Mouse (Mus musculus) heart, embryonic 16.5 days (tissue): ENCODE measurements around the gene Clcnka. TPM values are rescaled to one million over a fixed set of nuclear protein-coding genes. Genes with fewer than 3 reads are reported as not detected.

Experiments
- ATAC-seq: fragments of 200-750 bp; cut with Nextera tagmentation; replicated peaks from 2 replicates; pipeline ENCODE4 v1.8.0; 2017; ENCODE audit warnings: moderate number of reproducible peaks; ENCODE audit not compliant: insufficient read depth, low FRiP score; ENCODE audit errors: extremely low read depth
- H3K27ac ChIP-seq: fragments of 300-500 bp; sonication (generic); 2 replicates; pipeline ENCODE4 v1.5.1; 2014; ENCODE audit warnings: mild to moderate bottlenecking, low read length, control low read depth, moderate library complexity
- H3K27me3 ChIP-seq: fragments of 300-500 bp; sonication (generic); 2 replicates; pipeline ENCODE4 v1.6.1; 2014; ENCODE audit warnings: low read length, mixed read lengths; ENCODE audit not compliant: control insufficient read depth, insufficient read depth
- H3K36me3 ChIP-seq: fragments of 300-500 bp; sonication (generic); 2 replicates; pipeline ENCODE4 v1.6.1; 2014; ENCODE audit not compliant: control insufficient read depth, insufficient read depth
- H3K4me1 ChIP-seq: fragments of 300-500 bp; sonication (generic); 2 replicates; pipeline ENCODE4 v1.6.1; 2014; ENCODE audit warnings: low read length, mixed read lengths; ENCODE audit not compliant: control insufficient read depth, insufficient read depth
- H3K4me2 ChIP-seq: fragments of 300-500 bp; sonication (generic); 2 replicates; pipeline ENCODE4 v1.6.1; 2014; ENCODE audit warnings: low read depth, mild to moderate bottlenecking, control low read depth, low read length
- H3K4me3 ChIP-seq: fragments of 300-500 bp; sonication (generic); 2 replicates; pipeline ENCODE4 v1.5.1; 2014; ENCODE audit warnings: mild to moderate bottlenecking, control low read depth, low read length
- H3K9ac ChIP-seq: fragments of 300-500 bp; sonication (generic); 2 replicates; pipeline ENCODE4 v1.6.1; 2014; ENCODE audit warnings: low read length, control low read depth
- H3K9me3 ChIP-seq: fragments of 300-500 bp; sonication (generic); replicated peaks from 2 replicates; pipeline ENCODE4 v1.6.1; 2016; ENCODE audit warnings: low read length; ENCODE audit not compliant: control insufficient read depth
- WGBS: fragments of 180-500 bp; shearing (Covaris S2); extraction: QIAGEN DNeasy Blood & Tissue Kit; methylation state at CpG from one replicate; pipeline ENCODE4 v1.1.7; 2014; 5-methylcytosine and 5-hydroxymethylcytosine counted together
- polyA plus RNA-seq: library from polyadenylated mRNA; unstranded; fragments of >200 nt; fragmentation: Nextera tagmentation; extraction: Ambion mirVana; gene quantifications from 2 replicates; pipeline ENCODE4 v1.2.1, GENCODE M21; 2015

The Clcnka gene
- polyA plus RNA-seq, 1 experiment from 2014 or later: 0.11 TPM

DNA sequence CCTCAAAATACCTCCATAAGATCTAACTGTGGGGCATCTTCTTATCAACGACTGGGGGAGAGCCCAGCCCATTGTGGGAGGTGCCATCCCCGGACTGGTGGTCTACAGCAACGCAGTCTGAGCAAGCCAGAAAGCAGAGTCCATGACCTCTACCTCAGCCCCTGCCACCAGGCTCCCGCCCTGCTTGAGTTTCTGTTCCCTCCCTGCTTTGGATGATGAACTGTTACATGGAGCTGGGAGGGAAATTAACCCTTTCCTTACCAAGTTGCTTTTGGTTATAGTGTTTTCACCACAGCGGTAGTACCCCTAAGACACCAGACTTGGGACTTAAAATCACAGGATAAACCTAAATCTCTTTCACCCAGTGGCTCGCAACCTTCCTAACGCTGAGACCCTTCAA, 46.6 kb downstream of the Clcnka start:
- Histone ChIP-seq H3K4me2 (no peak overlapping the region), H3K36me3 (no peaks in the 10 kb centered on the region), H3K9me3 (no peaks in the 10 kb centered on the region), H3K27ac (no peak overlapping the region), H3K27me3 (no peaks in the 10 kb centered on the region), H3K9ac (no peak overlapping the region), H3K4me1 (peaks cover 6% of the 10 kb centered on the region), H3K4me3 (no peak overlapping the region)
- ATAC-seq: no peak
- 57% methylated on average over 7 of the region's 7 CpGs for WGBS

GRCm38 (mm10) chr4:141350015-141350414, 48.5 kb downstream of the Clcnka start:
- Histone ChIP-seq H3K27me3 (no peaks in the 10 kb centered on the region), H3K9ac (no peak overlapping the region), H3K4me2 (no peak overlapping the region), H3K9me3 (no peaks in the 10 kb centered on the region), H3K4me3 (no peak overlapping the region), H3K27ac (no peak overlapping the region), H3K4me1 (peaks cover 6% of the 10 kb centered on the region), H3K36me3 (no peaks in the 10 kb centered on the region)
- WGBS: 77% methylated on average over 12 of the region's 12 CpGs
- ATAC-seq: no peak

DNA sequence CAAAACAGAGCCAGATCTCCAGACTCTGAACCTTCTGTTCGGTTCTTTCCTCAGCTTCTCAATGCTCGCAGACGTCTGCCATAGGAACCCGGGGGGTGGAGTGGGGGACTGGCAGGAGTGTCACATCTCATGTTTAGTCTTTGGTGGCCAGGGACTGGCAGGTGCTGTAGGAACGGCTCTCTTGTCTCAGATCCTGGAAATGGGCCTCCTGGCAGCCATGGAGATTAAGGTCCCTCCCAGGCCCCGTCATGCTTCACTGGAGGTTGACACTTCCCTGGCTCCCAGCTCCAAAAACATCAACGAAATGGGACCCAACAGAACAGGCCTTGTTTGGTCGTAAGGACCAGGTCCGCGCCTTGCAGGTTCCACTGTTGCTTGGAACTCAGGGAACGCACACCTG, 49.9 kb downstream of the Clcnka start:
- Histone ChIP-seq H3K27me3 (no peaks in the 10 kb centered on the region), H3K4me3 (no peak overlapping the region), H3K4me1 (peaks cover 4% of the 10 kb centered on the region), H3K9me3 (no peaks in the 10 kb centered on the region), H3K9ac (no peak overlapping the region), H3K27ac (no peak overlapping the region), H3K36me3 (no peaks in the 10 kb centered on the region), H3K4me2 (no peak overlapping the region)
- ATAC-seq: no peak
- 71% methylated on average over 11 of the region's 11 CpGs for WGBS

GRCm38 (mm10) chr4:141347365-141347797, 51.1 kb downstream of the Clcnka start:
- H3K9me3 ChIP-seq: no peaks in the 10 kb centered on the region
- peaks cover 4% of the 10 kb centered on the region for H3K4me1 ChIP-seq
- no peak overlapping the region for H3K27ac ChIP-seq
- 23% methylated on average over 8 of the region's 8 CpGs for WGBS
- H3K9ac ChIP-seq: no peak overlapping the region
- ATAC-seq: no peak; the same call in 1 of the 2 replicates
- no peaks in the 10 kb centered on the region for H3K36me3 ChIP-seq
- no peak overlapping the region for H3K4me3 ChIP-seq
- H3K27me3 ChIP-seq: no peaks in the 10 kb centered on the region
- H3K4me2 ChIP-seq: no peak overlapping the region

- WGBS: 87% methylated on average over 12 of the region's 12 CpGs
- no peak overlapping the region for H3K4me2 ChIP-seq
Observed at GRCm38 (mm10) chr4:141345219-141345618, 53.3 kb downstream of the Clcnka start.

GRCm38 (mm10) chr4:141343515-141343914, 55.0 kb downstream of the Clcnka start:
- WGBS: 56% methylated on average over 7 of the region's 7 CpGs
- Histone ChIP-seq H3K4me3 (no peak overlapping the region), H3K9me3 (no peaks in the 10 kb centered on the region), H3K4me2 (no peak overlapping the region), H3K27me3 (no peaks in the 10 kb centered on the region), H3K36me3 (no peaks in the 10 kb centered on the region), H3K9ac (no peak overlapping the region), H3K4me1 (peaks cover 4% of the 10 kb centered on the region), H3K27ac (no peak overlapping the region)
- no peak for ATAC-seq

More at GRCm38 (mm10) chr4:141345219-141345618, 53.3 kb downstream of the Clcnka start:
- H3K4me3 ChIP-seq: no peak overlapping the region
- no peaks in the 10 kb centered on the region for H3K36me3 ChIP-seq
- no peaks in the 10 kb centered on the region for H3K27me3 ChIP-seq
- H3K9me3 ChIP-seq: no peaks in the 10 kb centered on the region
- no peak overlapping the region for H3K27ac ChIP-seq
- peaks cover 4% of the 10 kb centered on the region for H3K4me1 ChIP-seq
- no peak overlapping the region for H3K9ac ChIP-seq
- no peak for ATAC-seq

GRCm38 (mm10) chr4:141341477-141341876, 57.0 kb downstream of the Clcnka start:
- Histone ChIP-seq H3K4me1 (peaks cover 5% of the 10 kb centered on the region; the same call in 1 of the 2 replicates), H3K4me2 (no peak overlapping the region), H3K9ac (no peak overlapping the region), H3K27me3 (no peaks in the 10 kb centered on the region), H3K9me3 (no peaks in the 10 kb centered on the region), H3K4me3 (no peak overlapping the region), H3K27ac (no peak overlapping the region), H3K36me3 (no peaks in the 10 kb centered on the region)
- WGBS: 63% methylated on average over 7 of the region's 7 CpGs
- no peak for ATAC-seq

DNA sequence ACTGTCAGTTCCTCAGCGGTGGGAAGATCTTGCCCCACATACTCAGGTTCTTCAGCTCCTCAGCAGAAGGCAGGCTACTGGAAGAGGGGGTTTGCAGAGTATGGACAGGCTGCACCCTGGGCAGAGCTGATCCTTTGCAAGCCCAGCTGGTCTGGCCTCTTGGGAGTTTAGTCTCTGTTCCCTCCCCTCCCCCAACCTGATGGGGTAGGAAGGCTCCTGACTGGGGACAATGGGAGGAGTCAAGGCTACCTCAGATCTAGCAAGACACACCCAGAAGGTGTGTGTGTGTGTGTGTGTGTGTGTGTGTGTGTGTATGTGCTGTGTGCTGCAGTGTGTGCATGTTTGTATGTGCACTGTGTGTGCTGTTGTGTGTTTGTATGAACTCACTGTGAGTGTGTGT, 59.7 kb downstream of the Clcnka start:
- 26% methylated on average over 1 of the region's 1 CpGs for WGBS
- no peaks in the 10 kb centered on the region for H3K36me3 ChIP-seq
- peaks cover 13% of the 10 kb centered on the region for H3K4me1 ChIP-seq
- no peak overlapping the region for H3K4me2 ChIP-seq
- no peaks in the 10 kb centered on the region for H3K9me3 ChIP-seq
- no peak for ATAC-seq
- H3K27me3 ChIP-seq: no peaks in the 10 kb centered on the region
- H3K9ac ChIP-seq: no peak overlapping the region
- H3K27ac ChIP-seq: no peak overlapping the region
- no peak overlapping the region for H3K4me3 ChIP-seq

DNA sequence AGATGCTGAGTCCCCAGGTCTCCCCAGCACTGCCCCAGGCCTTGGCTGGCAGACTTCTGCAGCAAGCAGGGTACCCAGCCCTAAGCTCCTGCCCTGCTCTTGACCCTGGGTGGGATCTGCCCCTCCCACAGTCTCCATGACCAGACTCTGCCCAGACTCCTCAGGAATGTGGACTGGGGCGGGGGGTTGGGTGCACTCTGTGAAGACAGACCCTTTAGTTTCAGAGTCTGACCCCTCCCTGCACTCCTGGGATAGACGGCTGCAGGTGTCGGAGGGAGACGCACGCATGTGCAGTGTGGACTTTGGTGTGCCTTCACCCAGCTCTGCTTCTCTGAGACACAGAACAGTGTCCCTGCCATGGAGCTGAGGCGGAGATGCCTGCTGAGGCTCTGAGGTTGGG, 60.5 kb downstream of the Clcnka start:
- Histone ChIP-seq H3K4me2 (no peak overlapping the region), H3K9ac (no peak overlapping the region)

More for the DNA sequence above, 60.5 kb downstream of the Clcnka start:
- Histone ChIP-seq H3K4me3 (no peak overlapping the region), H3K27ac (no peak overlapping the region), H3K27me3 (no peaks in the 10 kb centered on the region), H3K36me3 (no peaks in the 10 kb centered on the region), H3K9me3 (no peaks in the 10 kb centered on the region), H3K4me1 (peaks cover 13% of the 10 kb centered on the region)
- ATAC-seq: no peak; the same call in 1 of the 2 replicates
- 48% methylated on average over 6 of the region's 6 CpGs for WGBS
